Mouse (Mus musculus) MEL (cell line): Measurements from ENCODE around the gene Lrpap1.

Experiments
- CTCF ChIP-seq, 3 experiments: IDR thresholded peaks in 2 of 3; conservative IDR thresholded peaks in 1 of 3; 2 replicates each; pipeline ENCODE4 v1.5.1; 2011 to 2012; ENCODE audit warnings: low read length in 3 of 3, low read depth in 2 of 3, mild to moderate bottlenecking in 2 of 3, improper control_type of control experiment in 1 of 3, inconsistent platforms in 1 of 3, mixed read lengths in 1 of 3, moderate library complexity in 1 of 3; ENCODE audit not compliant: control insufficient read depth in 1 of 3, insufficient read depth in 1 of 3, poor library complexity in 1 of 3, severe bottlenecking in 1 of 3
- MAZ ChIP-seq: IDR thresholded peaks from 2 replicates; pipeline ENCODE4 v1.6.1; 2012; ENCODE audit warnings: low read depth, mild to moderate bottlenecking, inconsistent platforms, low read length, improper control_type of control experiment
- MYB ChIP-seq: IDR thresholded peaks from 2 replicates; pipeline ENCODE4 v1.6.1; 2011; ENCODE audit warnings: mild to moderate bottlenecking, low read depth, low read length, improper control_type of control experiment

- TF ChIP-seq MAZ (no peak), MYB (no peak), CTCF (IDR thresholded peaks at IDR 0.05 in 2 of 3, conservative IDR thresholded peaks at IDR 0.05 in 1 of 3; ENCODE audit: control insufficient read depth in 1 of 3, insufficient read depth in 1 of 3, low read depth in 2 of 3, low read length in 3 of 3, poor library complexity in 1 of 3, severe bottlenecking in 1 of 3) (no peak)
Measured at GRCm38 (mm10) chr5:35142910-35143309, 37.3 kb upstream of the Lrpap1 start.
